Mouse (Mus musculus) bone marrow macrophage, adult 2 months (primary cell): ENCODE results near the gene Jazf1. TPM values are rescaled to one million over a fixed set of nuclear protein-coding genes. Genes with fewer than 3 reads are reported as not detected.
A peak's percentile ranks its signal among the peaks of the same experiment; 100 is the strongest.

Experiments used
- H3K27ac ChIP-seq: 2 replicates; pipeline ENCODE4 v1.5.1; 2012; ENCODE audit warnings: low read depth, low read length; ENCODE audit not compliant: insufficient read depth
- H3K4me1 ChIP-seq: 2 replicates; pipeline ENCODE4 v1.6.1; 2012; ENCODE audit warnings: low read length; ENCODE audit not compliant: control insufficient read depth, insufficient read depth
- H3K4me3 ChIP-seq: 2 replicates; pipeline ENCODE4 v1.5.1; 2012; ENCODE audit warnings: mild to moderate bottlenecking, low read length, moderate library complexity; ENCODE audit not compliant: insufficient read depth
- CTCF ChIP-seq: IDR thresholded peaks from 2 replicates; pipeline ENCODE4 v1.5.1; 2012; ENCODE audit warnings: low read depth, mild to moderate bottlenecking, low read length, moderate library complexity
- POLR2A ChIP-seq: IDR thresholded peaks from 2 replicates; pipeline ENCODE4 v1.6.1; 2012; ENCODE audit warnings: mild to moderate bottlenecking, low read depth, low read length, borderline replicate concordance
- polyA plus RNA-seq: library from polyadenylated mRNA; stranded (reverse); fragments of >200 nt; gene quantifications from 2 replicates; pipeline ENCODE4 v1.2.4, GENCODE M21; 2012; ENCODE audit not compliant: missing spikeins, insufficient read depth, insufficient read length

The Jazf1 gene
- polyA plus RNA-seq, 1 experiment: 1.3 TPM

DNA sequence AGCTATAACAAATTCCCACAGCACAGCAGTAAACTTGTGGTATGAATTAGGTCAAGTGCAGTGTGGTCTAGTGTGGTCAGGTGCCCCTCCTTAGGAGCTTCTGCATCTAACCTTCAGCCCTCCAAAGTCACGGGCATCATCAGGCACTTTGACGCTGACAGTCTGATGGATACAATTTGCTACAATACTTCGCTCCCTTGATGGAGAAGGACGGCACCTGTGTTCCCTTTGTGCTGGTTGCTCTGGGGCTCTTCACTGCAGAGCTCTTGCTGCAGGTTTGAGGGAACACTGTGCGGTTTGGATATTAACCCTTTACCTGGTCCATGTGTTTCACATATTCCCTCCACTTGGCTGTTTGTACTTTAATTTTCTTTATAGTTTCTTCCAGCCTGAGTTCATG is 126.3 kb downstream of the Jazf1 start:
- no peak overlapping the region for H3K4me3 ChIP-seq
- TF ChIP-seq POLR2A (no peak), CTCF (no peak)
- H3K27ac ChIP-seq: no peak overlapping the region
- H3K4me1 ChIP-seq: peaks cover 5% of the 10 kb centered on the region

DNA sequence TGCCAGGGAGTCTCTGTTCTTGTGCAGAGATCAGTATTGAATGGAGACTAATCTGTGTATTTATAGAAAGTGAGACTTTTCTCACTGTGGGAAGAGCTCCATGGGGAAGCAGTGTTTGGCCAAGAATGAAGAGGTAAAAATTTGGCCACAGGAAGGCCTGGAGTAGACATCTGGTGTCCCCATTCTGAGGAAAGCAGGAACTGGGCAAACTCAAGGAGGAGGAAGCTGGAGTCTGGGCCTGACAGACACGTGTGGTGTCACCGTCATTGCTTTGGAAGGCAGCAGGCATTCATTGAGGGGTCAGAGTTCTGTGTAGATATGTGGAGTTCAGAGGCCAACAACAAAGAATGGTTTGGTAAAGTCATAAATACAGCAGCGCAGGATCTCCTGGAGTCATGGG is 130.5 kb downstream of the Jazf1 start:
- Histone ChIP-seq H3K4me1 (peaks cover 5% of the 10 kb centered on the region), H3K4me3 (no peak overlapping the region), H3K27ac (no peak overlapping the region)
- no peak for TF ChIP-seq CTCF
- TF ChIP-seq POLR2A: no peak

DNA sequence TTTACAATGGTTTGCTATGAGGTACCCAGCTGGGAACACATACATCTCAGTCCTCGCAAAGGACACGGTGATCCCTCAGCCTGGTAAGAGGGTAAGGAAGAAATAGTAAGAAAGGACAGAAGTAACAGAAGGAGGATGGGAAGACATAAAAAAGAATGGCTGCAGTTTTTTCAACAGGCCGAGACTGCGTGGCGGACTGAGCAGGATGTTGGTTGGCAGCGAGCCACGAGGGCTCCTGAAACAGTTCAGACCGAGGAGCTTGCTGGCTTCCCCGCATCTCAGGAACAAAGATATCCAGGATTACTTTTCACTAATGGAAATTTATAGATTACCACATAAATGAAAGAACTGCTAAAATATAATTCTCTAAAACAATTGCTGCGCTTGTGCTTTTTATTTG is 131.4 kb downstream of the Jazf1 start:
- no peak overlapping the region for H3K27ac ChIP-seq
- TF ChIP-seq CTCF: no peak
- no peak for TF ChIP-seq POLR2A
- H3K4me3 ChIP-seq: no peak overlapping the region

DNA sequence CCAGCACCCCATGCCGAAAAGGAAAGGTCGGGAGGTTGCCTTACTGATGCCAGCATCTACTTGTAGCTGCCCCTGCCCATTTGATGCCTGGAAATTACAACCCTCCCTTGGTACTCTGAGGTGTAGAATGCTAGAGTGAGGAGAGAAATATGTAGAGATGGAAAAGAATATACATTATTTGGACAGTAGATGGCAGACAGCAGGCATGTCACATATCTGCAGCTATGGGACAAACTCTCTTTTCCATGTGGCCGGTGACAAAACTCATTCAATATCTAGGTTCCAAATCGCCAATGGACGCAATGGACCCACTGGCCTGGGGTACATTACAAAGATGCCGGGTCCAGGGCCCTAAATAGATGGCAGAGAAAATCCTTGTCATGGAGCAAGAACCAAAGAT is 134.4 kb downstream of the Jazf1 start:
- H3K27ac ChIP-seq: no peak overlapping the region
- H3K4me1 ChIP-seq: peaks cover 5% of the 10 kb centered on the region
- H3K4me3 ChIP-seq: no peak overlapping the region
- TF ChIP-seq POLR2A (no peak), CTCF (no peak)

More for the DNA sequence above, 131.4 kb downstream of the Jazf1 start:
- H3K4me1 ChIP-seq: peaks cover 5% of the 10 kb centered on the region

DNA sequence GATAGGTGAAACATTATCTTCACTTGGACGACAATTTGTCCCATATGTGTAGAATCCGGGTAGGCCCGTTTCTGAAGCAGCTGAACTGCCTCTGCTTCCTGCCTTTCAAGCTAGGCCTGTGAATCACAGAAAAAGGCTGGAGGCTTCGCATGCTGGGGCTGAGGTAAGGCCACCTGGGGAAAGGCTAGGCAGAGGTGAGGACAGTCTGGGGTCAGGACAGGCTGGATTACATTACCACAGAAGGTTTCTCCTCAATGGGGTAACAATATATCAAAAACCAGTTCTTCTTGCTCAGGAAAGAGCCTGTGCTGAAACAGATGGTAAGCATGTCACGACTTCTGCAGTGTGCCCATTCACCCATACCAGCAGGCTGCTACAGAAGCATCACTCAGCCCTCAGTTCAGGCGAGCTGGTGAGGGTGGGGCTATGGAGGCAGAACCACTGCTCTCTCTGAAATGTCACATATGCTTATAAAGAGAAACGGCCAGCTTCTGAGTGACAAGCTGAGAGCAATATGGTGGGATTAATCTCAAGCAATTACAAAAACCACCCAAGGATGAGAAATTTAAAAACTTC is 135.7 kb downstream of the Jazf1 start:
- Histone ChIP-seq H3K4me3 (no peak overlapping the region), H3K27ac (no peak overlapping the region), H3K4me1 (peaks cover under 1% of the 10 kb centered on the region)
- TF ChIP-seq POLR2A: no peak
- no peak for TF ChIP-seq CTCF

DNA sequence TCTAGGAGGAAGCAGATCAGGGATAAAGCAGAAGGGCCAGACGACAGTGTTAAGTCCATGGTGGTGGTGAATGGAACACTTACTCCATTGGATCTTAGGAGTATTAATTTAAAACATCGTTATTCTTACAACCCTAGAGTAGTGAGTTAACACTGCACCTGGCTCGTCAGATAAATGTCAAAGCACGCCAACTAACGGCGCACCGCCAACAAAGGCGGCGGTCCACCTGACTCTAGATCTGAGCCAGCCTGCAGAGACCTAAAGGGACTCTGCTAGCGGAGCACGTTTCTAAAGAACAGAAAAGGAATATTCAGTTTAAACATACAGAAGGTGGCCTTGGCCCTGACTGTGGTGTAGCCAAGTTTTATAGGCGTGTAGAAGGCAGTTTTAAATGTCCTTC is 139.1 kb downstream of the Jazf1 start:
- no peak for TF ChIP-seq CTCF
- TF ChIP-seq POLR2A: no peak
- H3K4me1 ChIP-seq: no peaks in the 10 kb centered on the region; the same call in 1 of the 2 replicates
- H3K4me3 ChIP-seq: no peak overlapping the region
- H3K27ac ChIP-seq: no peak overlapping the region

DNA sequence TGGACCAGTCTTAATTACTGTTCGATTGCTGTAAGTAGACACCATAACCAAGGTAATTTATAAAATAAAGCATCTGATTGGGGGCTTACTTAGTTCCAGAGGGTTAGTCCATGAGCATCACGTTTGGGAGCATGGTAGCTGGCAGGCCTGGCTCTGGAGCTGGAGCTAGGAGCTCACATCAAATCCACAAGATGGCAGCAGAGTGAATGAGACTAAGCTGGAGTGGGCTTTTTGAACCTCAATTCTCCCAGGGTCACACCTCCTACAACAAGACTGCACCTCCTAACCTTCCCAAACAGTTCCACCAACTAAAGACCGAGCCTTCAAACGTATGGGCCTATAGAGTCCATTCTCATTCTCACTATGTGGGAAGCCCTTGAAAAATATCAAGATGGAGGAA is 141.5 kb downstream of the Jazf1 start:
- Histone ChIP-seq H3K4me3 (no peak overlapping the region), H3K27ac (no peak overlapping the region), H3K4me1 (no peaks in the 10 kb centered on the region)
- TF ChIP-seq CTCF: peak; percentile 23; the same call in 1 of the 2 replicates
- TF ChIP-seq POLR2A: no peak

DNA sequence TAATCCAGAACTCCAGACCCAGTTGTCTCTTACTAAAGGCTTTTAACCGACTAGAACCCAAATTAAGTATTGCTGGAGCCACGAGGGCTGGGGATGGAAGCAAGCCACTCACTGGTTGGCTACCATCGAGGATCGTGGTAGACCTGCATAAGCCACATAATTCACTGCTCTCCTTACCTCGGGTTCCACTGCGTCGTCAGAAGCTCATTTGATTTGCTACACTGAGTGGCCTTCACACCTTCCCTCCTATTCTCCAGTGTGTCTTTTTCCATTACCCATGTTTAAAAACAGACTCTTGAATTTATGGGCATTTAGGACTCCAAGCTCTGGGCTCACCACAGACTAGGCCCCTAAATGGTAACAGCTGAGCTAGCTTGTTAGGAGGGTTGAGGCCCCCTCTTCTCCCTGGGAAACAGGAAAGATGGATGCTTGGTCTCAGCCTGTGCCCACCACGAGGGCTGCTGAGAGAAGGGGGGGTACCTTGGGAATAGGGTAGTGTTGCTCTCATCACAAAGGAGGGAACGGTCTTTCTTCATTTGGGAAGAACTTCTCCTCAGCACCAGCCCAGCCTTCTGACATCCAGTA is 142.9 kb downstream of the Jazf1 start:
- TF ChIP-seq CTCF (no peak), POLR2A (no peak)
- Histone ChIP-seq H3K4me3 (no peak overlapping the region), H3K4me1 (peaks cover 8% of the 10 kb centered on the region), H3K27ac (no peak overlapping the region)

DNA sequence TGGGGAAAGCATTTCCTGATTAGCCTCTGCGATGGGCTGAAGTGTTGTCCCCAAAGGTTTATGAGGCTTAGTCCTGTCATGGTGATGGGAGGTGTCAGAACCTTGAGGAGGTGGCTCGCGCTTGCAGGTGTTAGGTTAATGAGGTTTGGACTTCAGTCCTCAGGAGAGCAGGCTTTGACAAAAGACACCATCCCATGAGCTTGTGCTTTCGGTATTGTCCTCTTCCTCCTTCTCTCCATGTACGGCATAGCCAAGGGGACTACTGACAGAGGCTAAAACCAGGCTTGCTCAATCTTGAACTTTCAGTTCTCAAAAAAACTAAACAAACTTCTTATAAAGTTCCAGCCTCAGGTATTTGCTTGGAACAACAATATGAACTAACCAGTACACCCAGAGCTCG is 147.2 kb downstream of the Jazf1 start:
- no peak overlapping the region for H3K27ac ChIP-seq
- TF ChIP-seq POLR2A (no peak), CTCF (no peak)

DNA sequence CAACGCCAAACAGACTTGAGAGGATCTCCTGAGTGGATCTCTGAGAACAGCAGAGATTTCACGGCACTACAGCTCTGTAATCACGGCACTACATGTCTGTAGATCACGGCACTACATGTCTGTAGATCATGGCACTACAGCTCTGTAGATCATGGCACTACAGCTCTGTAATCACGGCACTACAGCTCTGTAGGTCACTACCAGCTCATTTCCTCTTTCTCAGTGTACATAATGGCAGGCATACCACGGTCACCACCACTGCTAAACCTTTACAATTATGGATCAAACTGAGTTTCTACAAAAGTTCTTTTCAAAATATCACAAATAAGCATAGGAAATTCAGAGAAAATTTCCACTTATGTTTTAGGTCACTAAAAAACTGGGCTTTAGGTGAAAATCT is 147.7 kb downstream of the Jazf1 start:
- H3K4me3 ChIP-seq: no peak overlapping the region
- H3K4me1 ChIP-seq: peaks cover 10% of the 10 kb centered on the region
- TF ChIP-seq POLR2A (no peak), CTCF (no peak)
- no peak overlapping the region for H3K27ac ChIP-seq

More for the DNA sequence above, 147.2 kb downstream of the Jazf1 start:
- H3K4me1 ChIP-seq: peaks cover 10% of the 10 kb centered on the region
- no peak overlapping the region for H3K4me3 ChIP-seq

DNA sequence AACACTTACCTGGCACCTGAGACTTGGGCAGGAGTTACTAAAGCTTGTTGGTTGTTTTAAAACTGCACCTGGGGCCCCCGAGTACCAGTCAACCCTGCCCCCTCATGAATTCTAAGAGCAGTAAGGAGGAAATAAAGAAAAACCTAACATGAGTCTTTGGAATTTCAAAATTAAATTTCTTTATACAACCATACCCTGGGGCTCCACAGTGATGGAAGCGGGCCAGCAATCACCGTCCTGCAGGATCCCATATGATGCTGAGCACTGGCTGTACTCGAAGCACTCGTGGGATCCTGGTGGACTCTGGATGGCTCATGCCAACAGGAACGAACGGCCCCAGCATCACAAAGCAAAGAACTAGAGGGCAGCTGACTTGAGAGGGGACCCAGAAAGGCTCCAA is 149.0 kb downstream of the Jazf1 start:
- H3K4me1 ChIP-seq: peaks cover 10% of the 10 kb centered on the region
- no peak for TF ChIP-seq CTCF
- no peak for TF ChIP-seq POLR2A
- no peak overlapping the region for H3K27ac ChIP-seq
- H3K4me3 ChIP-seq: no peak overlapping the region
